Mouse (Mus musculus) forebrain, embryonic 16.5 days (tissue): ENCODE measurements around the gene Fbxw11. TPM values are rescaled to one million over a fixed set of nuclear protein-coding genes. Genes with fewer than 3 reads are reported as not detected.

Source experiments
- ATAC-seq: fragments of 200-750 bp; cut with Nextera tagmentation; 2 replicates; pipeline ENCODE4 v1.8.0; 2017; ENCODE audit warnings: mild to moderate bottlenecking, moderate library complexity
- H3K27ac ChIP-seq: fragments of 300-500 bp; sonication (generic); 2 replicates; pipeline ENCODE4 v1.5.1; 2014; ENCODE audit warnings: low read length, control low read depth
- H3K27me3 ChIP-seq: fragments of 300-500 bp; sonication (generic); replicated peaks from 2 replicates; pipeline ENCODE4 v1.6.1; 2014; ENCODE audit warnings: low read length; ENCODE audit not compliant: control insufficient read depth, insufficient read depth
- H3K36me3 ChIP-seq: fragments of 300-500 bp; sonication (generic); 2 replicates; pipeline ENCODE4 v1.6.1; 2014; ENCODE audit not compliant: control insufficient read depth, insufficient read depth
- H3K4me1 ChIP-seq: fragments of 300-500 bp; sonication (generic); replicated peaks from 2 replicates; pipeline ENCODE4 v1.6.1; 2014; ENCODE audit warnings: low read length; ENCODE audit not compliant: control insufficient read depth, insufficient read depth
- H3K4me2 ChIP-seq: fragments of 300-500 bp; sonication (generic); 2 replicates; pipeline ENCODE4 v1.6.1; 2014; ENCODE audit warnings: mild to moderate bottlenecking, low read length, control low read depth
- H3K4me3 ChIP-seq: fragments of 300-500 bp; sonication (generic); replicated peaks from 2 replicates; pipeline ENCODE4 v1.5.1; 2014; ENCODE audit warnings: mild to moderate bottlenecking, low read length, control low read depth
- H3K9ac ChIP-seq: fragments of 300-500 bp; sonication (generic); replicated peaks from 2 replicates; pipeline ENCODE4 v1.6.1; 2014; ENCODE audit warnings: low read depth, low read length, control low read depth
- H3K9me3 ChIP-seq: fragments of 300-500 bp; sonication (generic); 2 replicates; pipeline ENCODE4 v1.6.1; 2016; ENCODE audit warnings: low read length; ENCODE audit not compliant: control insufficient read depth
- WGBS: fragments of 180-500 bp; shearing (Covaris S2); extraction: QIAGEN DNeasy Blood & Tissue Kit; methylation state at CpG from one replicate; pipeline ENCODE4 v1.1.7; 2014; 5-methylcytosine and 5-hydroxymethylcytosine counted together
- polyA plus RNA-seq: library from polyadenylated mRNA; unstranded; fragments of >200 nt; fragmentation: Nextera tagmentation; extraction: Ambion mirVana; gene quantifications from 2 replicates; pipeline ENCODE4 v1.2.1, GENCODE M21; 2015

Fbxw11 gene
- polyA plus RNA-seq, 1 experiment from 2014 or later: 125 TPM

- H3K27me3 ChIP-seq: no peaks in the 10 kb centered on the region
- H3K4me2 ChIP-seq: no peak overlapping the region
- H3K27ac ChIP-seq: no peak overlapping the region
- ATAC-seq: no peak
- no peak overlapping the region for H3K4me3 ChIP-seq
- no peaks in the 10 kb centered on the region for H3K9me3 ChIP-seq
- no peaks in the 10 kb centered on the region for H3K36me3 ChIP-seq
- H3K9ac ChIP-seq: no peak overlapping the region
- peaks cover 3% of the 10 kb centered on the region; the same call in 1 of the 2 replicates for H3K4me1 ChIP-seq
These were observed 7.8 kb downstream of the Fbxw11 start for GRCm38 (mm10) chr11:32650236-32650749.

DNA sequence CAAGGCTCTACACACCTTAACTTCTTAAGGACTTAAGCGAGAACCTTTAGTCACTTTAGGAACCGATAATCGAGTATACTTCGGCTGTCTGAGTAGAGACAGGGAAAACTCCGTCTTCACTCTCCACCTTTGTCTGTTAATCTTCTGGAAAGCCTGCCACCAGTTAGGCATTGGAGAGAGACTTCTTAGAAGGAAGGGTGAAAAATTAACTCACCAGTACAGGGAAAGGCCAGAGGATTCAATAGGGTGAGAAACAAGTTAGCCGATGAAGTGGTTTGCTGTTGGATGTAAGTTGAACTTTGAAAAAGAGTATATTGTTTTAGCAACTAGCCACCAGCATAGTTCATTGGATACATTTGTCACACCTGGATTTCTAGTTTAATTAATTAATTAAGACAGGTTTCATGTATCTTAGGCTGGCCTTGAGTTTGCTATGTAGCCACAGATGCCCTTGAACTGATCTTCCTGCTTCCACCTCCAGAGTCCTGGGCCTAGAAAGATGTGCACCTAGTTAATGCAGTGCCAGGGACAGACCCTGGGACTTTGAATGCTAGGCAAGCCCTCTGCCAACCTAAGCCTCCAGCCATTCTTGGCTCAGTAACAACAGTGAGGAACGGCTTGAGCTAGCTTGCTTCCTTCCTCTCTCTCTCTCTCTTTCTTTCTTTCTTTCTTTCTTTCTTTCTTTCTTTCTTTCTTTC lies 8.5 kb downstream of the Fbxw11 start:
- no peaks in the 10 kb centered on the region for H3K9me3 ChIP-seq
- no peak overlapping the region for H3K4me3 ChIP-seq
- H3K36me3 ChIP-seq: no peaks in the 10 kb centered on the region
- H3K27ac ChIP-seq: no peak overlapping the region
- H3K9ac ChIP-seq: no peak overlapping the region
- H3K4me2 ChIP-seq: no peak overlapping the region
- 82% methylated on average over 7 of the region's 7 CpGs for WGBS
- H3K27me3 ChIP-seq: no peaks in the 10 kb centered on the region
- ATAC-seq: no peak
- peaks cover 3% of the 10 kb centered on the region; the same call in 1 of the 2 replicates for H3K4me1 ChIP-seq

- 91% methylated on average over 1 of the region's 1 CpGs for WGBS
These were observed 9.2 kb downstream of the Fbxw11 start for GRCm38 (mm10) chr11:32651723-32652122.

DNA sequence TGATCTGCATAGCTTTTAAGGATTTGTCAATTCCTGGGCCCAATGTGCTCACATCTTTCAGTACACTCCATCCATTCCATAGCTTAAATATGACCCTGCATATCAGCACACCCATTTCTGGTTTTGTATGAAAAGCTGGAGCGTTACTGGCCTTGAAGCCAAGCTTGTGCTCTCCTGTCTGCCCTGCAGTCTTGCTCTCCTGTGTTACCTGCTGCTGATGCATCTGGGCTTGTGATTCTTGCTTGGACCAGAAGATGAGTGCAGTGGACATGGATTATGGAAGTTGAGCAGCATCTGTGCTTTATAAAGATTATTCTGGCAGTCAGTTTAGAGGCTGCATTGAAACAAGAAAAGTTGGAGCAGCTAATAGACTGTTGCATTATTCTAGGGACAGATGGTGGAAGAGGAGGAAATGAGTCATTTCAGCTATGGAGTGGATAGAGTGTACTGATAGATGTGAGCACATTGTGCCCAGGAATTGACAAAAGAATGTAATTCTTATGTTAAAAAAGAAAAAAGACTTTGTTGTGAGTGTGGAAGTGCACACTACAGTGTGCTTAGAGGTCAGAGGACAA lies 19.6 kb downstream of the Fbxw11 start:
- 94% methylated on average over 1 of the region's 1 CpGs for WGBS
- Histone ChIP-seq H3K4me3 (no peak overlapping the region), H3K27me3 (no peaks in the 10 kb centered on the region), H3K9ac (no peak overlapping the region), H3K4me1 (peaks cover 2% of the 10 kb centered on the region; the same call in 1 of the 2 replicates), H3K9me3 (no peaks in the 10 kb centered on the region), H3K36me3 (no peaks in the 10 kb centered on the region), H3K4me2 (no peak overlapping the region), H3K27ac (no peak overlapping the region)
- no peak for ATAC-seq

More at GRCm38 (mm10) chr11:32651723-32652122, 9.2 kb downstream of the Fbxw11 start:
- H3K4me2 ChIP-seq: no peak overlapping the region
- H3K9ac ChIP-seq: no peak overlapping the region
- peaks cover 3% of the 10 kb centered on the region; the same call in 1 of the 2 replicates for H3K4me1 ChIP-seq
- no peaks in the 10 kb centered on the region for H3K9me3 ChIP-seq
- ATAC-seq: no peak
- no peak overlapping the region for H3K4me3 ChIP-seq
- H3K27me3 ChIP-seq: no peaks in the 10 kb centered on the region
- no peaks in the 10 kb centered on the region for H3K36me3 ChIP-seq
- no peak overlapping the region for H3K27ac ChIP-seq

- Histone ChIP-seq H3K4me2 (no peak overlapping the region), H3K9ac (no peak overlapping the region), H3K4me1 (peaks cover 2% of the 10 kb centered on the region; the same call in 1 of the 2 replicates), H3K4me3 (no peak overlapping the region), H3K36me3 (no peaks in the 10 kb centered on the region), H3K9me3 (no peaks in the 10 kb centered on the region), H3K27ac (no peak overlapping the region), H3K27me3 (no peaks in the 10 kb centered on the region)
- ATAC-seq: no peak
- WGBS: 92% methylated on average over 3 of the region's 3 CpGs
These were observed 23.1 kb downstream of the Fbxw11 start for GRCm38 (mm10) chr11:32665639-32666038.

DNA sequence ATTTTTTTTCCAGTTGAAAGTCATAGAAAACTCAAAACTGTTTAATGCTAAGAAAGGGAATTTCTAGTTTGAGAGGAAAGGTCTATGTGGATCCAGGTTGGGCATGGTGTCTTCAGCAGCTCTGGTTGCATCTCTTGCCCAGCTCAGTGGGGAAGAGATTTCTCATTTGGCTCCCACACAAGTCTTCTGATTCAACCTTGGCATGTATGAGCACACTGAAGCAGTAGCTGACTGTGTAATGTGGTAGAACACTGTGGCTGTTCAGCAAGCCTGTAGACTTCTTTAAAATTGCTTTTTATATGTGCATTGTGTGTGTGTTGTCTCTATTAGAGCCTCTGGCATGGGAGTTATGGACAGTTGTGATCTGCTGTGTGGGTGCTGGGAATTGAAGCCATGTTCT lies 24.5 kb downstream of the Fbxw11 start:
- H3K27ac ChIP-seq: no peak overlapping the region
- ATAC-seq: no peak
- no peaks in the 10 kb centered on the region for H3K36me3 ChIP-seq
- H3K4me2 ChIP-seq: no peak overlapping the region
- H3K9ac ChIP-seq: no peak overlapping the region
- H3K4me3 ChIP-seq: no peak overlapping the region
- H3K9me3 ChIP-seq: no peaks in the 10 kb centered on the region
- H3K27me3 ChIP-seq: no peaks in the 10 kb centered on the region
- H3K4me1 ChIP-seq: peaks cover 2% of the 10 kb centered on the region; the same call in 1 of the 2 replicates

DNA sequence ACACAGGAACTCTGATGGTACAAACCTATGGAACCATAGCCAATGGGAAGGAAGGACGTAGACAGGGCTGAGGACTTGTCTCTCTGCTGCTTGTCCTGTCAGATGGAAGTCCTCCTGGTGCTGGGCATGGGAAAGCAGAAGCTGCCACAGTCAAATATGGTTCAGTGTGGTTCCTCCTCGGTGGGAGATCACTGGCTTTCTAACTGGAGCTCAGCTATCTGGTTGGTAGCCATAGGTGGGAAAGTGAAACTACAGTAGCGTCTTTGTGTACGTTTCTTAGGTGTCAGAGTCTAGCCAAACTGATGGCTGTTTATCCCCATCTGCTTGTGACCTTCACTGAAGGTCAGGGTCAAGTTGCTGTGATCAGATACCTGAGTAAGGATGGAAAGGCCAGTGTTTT lies 29.0 kb downstream of the Fbxw11 start:
- Histone ChIP-seq H3K4me2 (no peak overlapping the region), H3K9ac (no peak overlapping the region), H3K4me1 (peaks cover 2% of the 10 kb centered on the region; the same call in 1 of the 2 replicates), H3K36me3 (no peaks in the 10 kb centered on the region), H3K4me3 (no peak overlapping the region), H3K9me3 (no peaks in the 10 kb centered on the region), H3K27me3 (no peaks in the 10 kb centered on the region), H3K27ac (no peak overlapping the region)
- whole genome bisulfite sequencing: 97% methylated on average over 4 of the region's 4 CpGs
- no peak for ATAC-seq

DNA sequence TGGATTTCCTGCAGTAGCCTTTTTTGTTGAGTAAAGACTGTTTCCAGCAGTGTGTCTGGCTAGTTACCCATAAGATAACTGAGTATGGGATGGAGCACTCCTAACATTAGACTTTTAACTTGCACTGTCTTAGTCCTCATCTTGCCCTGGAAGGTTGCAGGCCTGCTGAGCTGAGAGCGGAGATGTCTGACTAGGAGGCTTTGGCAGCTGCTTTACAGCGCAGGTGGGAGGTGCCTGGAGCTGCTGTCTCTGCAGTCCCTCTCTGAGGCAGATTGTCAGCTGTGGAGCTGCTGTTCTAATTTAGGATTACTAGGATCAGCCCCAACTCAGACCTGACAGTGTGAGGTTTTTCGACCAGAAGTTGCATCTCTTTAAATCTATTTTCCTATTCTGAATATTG lies 34.3 kb downstream of the Fbxw11 start:
- Histone ChIP-seq H3K4me1 (peaks cover 16% of the 10 kb centered on the region), H3K27ac (no peak overlapping the region), H3K36me3 (no peaks in the 10 kb centered on the region), H3K9me3 (no peaks in the 10 kb centered on the region), H3K27me3 (no peaks in the 10 kb centered on the region), H3K4me3 (no peak overlapping the region), H3K4me2 (no peak overlapping the region), H3K9ac (no peak overlapping the region)
- 64% methylated on average over 3 of the region's 3 CpGs for WGBS
- ATAC-seq: peak; percentile 47; the same call in 1 of the 2 replicates

DNA sequence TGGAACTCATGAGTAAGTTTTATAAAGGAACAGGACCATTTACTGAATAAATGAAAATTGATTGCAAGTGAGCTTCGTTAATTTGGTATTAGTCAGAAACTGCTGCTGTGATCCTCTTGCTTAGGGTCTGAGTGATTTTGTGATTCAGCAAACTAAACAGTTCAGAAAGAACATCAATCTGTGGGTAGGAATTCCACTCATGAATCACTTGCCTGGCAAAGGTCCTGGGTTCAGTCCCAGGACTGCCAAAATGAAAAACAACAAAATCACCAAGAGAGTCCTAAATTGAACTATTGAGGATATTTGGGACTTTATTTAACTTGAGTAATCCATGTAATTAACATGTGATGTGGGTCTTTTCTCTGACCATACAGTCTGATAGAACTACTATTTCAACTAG lies 35.3 kb downstream of the Fbxw11 start:
- no peak overlapping the region for H3K4me2 ChIP-seq
- no peak overlapping the region for H3K4me3 ChIP-seq
- no peak overlapping the region for H3K27ac ChIP-seq
- H3K9me3 ChIP-seq: no peaks in the 10 kb centered on the region
- no peak for ATAC-seq
- peaks cover 16% of the 10 kb centered on the region for H3K4me1 ChIP-seq
- no peaks in the 10 kb centered on the region for H3K36me3 ChIP-seq
- no peaks in the 10 kb centered on the region for H3K27me3 ChIP-seq
- no peak overlapping the region for H3K9ac ChIP-seq
- 51% methylated on average over 1 of the region's 1 CpGs for WGBS
